8 mouse cellular contexts compared by ENCODE assay signal in genomic region chr9:84032669-84033341, GRCm38 (mm10).
DNase-seq lines count a peak whose midpoint lies in the region; ATAC-seq and TF ChIP-seq lines count a peak whose summit lies in the region.

No protein-coding gene starts in this region.

- intact Hi-C loops in left cerebral cortex, postnatal 10 days (cut with DNase I): no loop called here

- peak overlapping the region; percentile 25 for H3K4me2 ChIP-seq in limb, embryonic 15.5 days
- no peak overlapping the region for H3K4me2 ChIP-seq in intestine, postnatal 0 days (replicated peaks; ENCODE audit: low read depth)

- no peak for ATAC-seq in limb, embryonic 15.5 days (ENCODE audit: insufficient number of reproducible peaks, low FRiP score, low TSS enrichment, low read depth)
- ATAC-seq in megakaryocyte-erythroid progenitor cell, adult 5-6 weeks (replicated peaks; ENCODE audit: low FRiP score, low TSS enrichment, poor library complexity, severe bottlenecking): no peak
- no peak for ATAC-seq in activated CD4-positive, CD25-positive, alpha-beta regulatory T cell, adult 4 months
- ATAC-seq in intestine, postnatal 0 days: no peak

- TF ChIP-seq CTCF in intestine, postnatal 0 days (IDR thresholded peaks at IDR 0.05; ENCODE audit: low read depth): no peak

- H3K9ac ChIP-seq in limb, embryonic 15.5 days: no peak overlapping the region
- no peak overlapping the region for H3K9ac ChIP-seq in intestine, postnatal 0 days (ENCODE audit: low read depth, low read length)

- 0 out of 2 replicates have a peak overlapping the region, but pooled peaks have one; percentile 7 for H3K27ac ChIP-seq in limb, embryonic 15.5 days
- H3K27ac ChIP-seq in intestine, postnatal 0 days (ENCODE audit: low read depth, low read length): no peak overlapping the region

- H3K27me3 ChIP-seq in limb, embryonic 15.5 days: no peaks in the 10 kb centered on the region
- H3K27me3 ChIP-seq in intestine, postnatal 0 days (replicated peaks; ENCODE audit: control insufficient read depth, insufficient read depth, low read length): no peaks in the 10 kb centered on the region

- H3K36me3 ChIP-seq in limb, embryonic 15.5 days: no peaks in the 10 kb centered on the region
- H3K36me3 ChIP-seq in intestine, postnatal 0 days (ENCODE audit: control insufficient read depth, insufficient read depth): no peaks in the 10 kb centered on the region

- 28% methylated on average over 19 of the region's 19 CpGs for WGBS in limb, embryonic 15.5 days
- WGBS in intestine, postnatal 0 days: 47% methylated on average over 19 of the region's 19 CpGs

- DNase-seq in right cerebral cortex, postnatal 4 days: peak; percentile 11
- DNase-seq in right cerebral cortex, postnatal 25 days: no peak
- peak; percentile 21 for DNase-seq in heart, adult 8-10 months (ENCODE audit: low spot score)
- no peak for DNase-seq in left cerebral cortex, postnatal 10 days (ENCODE audit: extremely low spot score in 1 of 2, low spot score in 2 of 2)

- no peaks in the 10 kb centered on the region for H3K9me3 ChIP-seq in limb, embryonic 15.5 days
- no peaks in the 10 kb centered on the region for H3K9me3 ChIP-seq in intestine, postnatal 0 days (ENCODE audit: control insufficient read depth)

- H3K4me1 ChIP-seq in limb, embryonic 15.5 days: peaks cover 15% of the 10 kb centered on the region; the same call in 1 of the 2 replicates
- H3K4me1 ChIP-seq in intestine, postnatal 0 days (replicated peaks; ENCODE audit: control insufficient read depth, insufficient read depth, low read length): no peaks in the 10 kb centered on the region

- H3K4me3 ChIP-seq in limb, embryonic 15.5 days: no peak overlapping the region
- no peak overlapping the region for H3K4me3 ChIP-seq in intestine, postnatal 0 days (ENCODE audit: low read depth, low read length)

Comparison
In these comparisons a context has a peak if more than half of its experiments do, and no peak if none do; other contexts are left out.
1. DNase-seq: peak in right cerebral cortex, postnatal 4 days (single experiment) and heart, adult 8-10 months (single experiment); none in right cerebral cortex, postnatal 25 days (single experiment) and left cerebral cortex, postnatal 10 days (0 of 2).